Mouse (Mus musculus): ENCODE data around the gene Phgr1.

Gene Phgr1

GRCm38 (mm10) chr2:118751896-118752791 lies 20.4 kb upstream of the Phgr1 start:
- no peak for DNase-seq

DNA sequence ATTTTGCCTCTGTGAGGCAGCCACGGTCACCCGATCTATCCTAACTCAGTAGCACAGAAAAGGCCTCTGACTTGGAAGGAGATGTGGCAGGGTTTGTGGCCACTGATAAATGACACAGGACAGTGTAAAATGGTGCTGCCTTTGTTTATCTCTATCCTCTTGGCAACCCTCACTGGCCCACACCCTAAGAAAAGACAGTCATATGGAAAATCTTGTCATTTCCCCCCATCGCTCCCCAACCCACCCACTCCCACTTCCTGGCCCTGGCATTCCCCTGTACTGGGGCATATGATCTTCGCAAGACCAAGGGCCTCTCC lies 19.8 kb upstream of the Phgr1 start:
- DNase-seq = no peak

DNA sequence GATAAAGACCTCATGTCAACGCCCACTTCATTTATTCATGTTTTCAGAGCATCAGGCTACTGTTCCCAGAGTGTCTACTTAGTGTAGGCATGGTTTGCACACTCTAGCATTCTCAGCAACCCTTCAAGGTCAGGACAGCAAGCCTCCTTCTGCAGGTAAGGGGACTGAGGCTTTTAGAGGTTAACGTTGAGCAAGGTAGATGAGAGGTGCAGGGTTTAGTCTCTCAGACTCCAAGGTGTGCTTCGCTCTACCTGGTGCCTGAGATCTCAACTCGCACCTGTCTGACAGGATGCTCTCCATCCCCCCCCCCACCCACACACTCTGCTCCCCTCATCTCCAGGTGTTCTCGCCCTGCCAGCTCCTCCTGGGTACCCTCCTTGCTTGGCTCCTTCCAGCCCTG lies 18.4 kb upstream of the Phgr1 start:
- DNase-seq = no peak

- DNase-seq = no peak
Measured at GRCm38 (mm10) chr2:118755407-118755806, 17.2 kb upstream of the Phgr1 start.

- DNase-seq = no peak
Measured at GRCm38 (mm10) chr2:118756103-118756502, 16.5 kb upstream of the Phgr1 start.

GRCm38 (mm10) chr2:118759828-118760227 lies 12.7 kb upstream of the Phgr1 start:
- peak; percentile 84 for DNase-seq

GRCm38 (mm10) chr2:118760311-118761025 lies 12.1 kb upstream of the Phgr1 start:
- no peak for DNase-seq

GRCm38 (mm10) chr2:118761358-118761757 lies 11.2 kb upstream of the Phgr1 start:
- no peak for DNase-seq

DNA sequence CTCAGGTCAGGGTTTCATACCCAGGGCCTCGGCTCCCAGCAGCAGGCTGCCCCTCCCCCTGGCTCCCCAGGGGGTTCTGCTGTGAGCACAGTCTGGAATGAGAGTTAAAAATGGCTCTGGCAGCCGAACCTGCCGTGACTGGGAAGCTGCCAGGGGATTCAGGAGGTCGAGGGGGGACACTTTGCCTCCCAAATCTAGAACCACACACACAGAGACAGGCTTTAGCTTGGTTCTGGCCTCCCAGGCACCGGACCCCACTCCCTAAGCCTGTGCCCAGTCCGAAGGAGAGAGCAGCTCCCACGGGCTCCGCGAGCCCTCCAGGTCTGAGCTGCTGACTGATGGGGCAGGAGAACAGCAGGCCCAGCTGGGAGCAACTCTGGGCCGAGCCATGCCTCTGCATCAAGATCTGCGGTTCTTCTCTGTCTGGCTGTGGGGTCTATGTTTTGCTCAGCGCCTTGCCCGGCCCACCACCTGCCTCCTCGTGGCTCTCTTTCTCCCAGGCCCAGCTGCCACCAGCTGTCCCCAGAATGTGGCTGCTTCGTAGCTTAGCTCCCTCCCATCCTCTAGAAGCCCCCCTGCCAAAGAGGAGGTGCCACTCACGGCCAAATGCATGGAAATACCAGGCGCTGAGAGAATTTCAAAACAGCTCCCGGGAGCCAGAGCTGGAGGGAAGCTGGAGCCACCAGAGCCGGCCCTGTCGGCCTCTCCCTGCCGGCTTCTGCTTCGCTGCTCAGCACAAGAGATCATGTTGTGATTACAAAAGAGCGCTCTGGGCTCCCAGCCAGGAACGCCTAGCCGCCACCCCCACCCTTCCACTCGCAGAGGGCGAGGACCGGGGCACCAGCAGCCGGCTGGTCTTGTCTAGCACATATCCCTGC lies 10.4 kb upstream of the Phgr1 start, which contains the start of gene Ccdc9b:
Gene Ccdc9b, minus strand, starts transcription at position 756 of the 878 bp plus-strand sequence.
- peak; percentile 62 for DNase-seq

- no peak for DNase-seq
Measured at GRCm38 (mm10) chr2:118762784-118763148, 9.8 kb upstream of the Phgr1 start.

DNA sequence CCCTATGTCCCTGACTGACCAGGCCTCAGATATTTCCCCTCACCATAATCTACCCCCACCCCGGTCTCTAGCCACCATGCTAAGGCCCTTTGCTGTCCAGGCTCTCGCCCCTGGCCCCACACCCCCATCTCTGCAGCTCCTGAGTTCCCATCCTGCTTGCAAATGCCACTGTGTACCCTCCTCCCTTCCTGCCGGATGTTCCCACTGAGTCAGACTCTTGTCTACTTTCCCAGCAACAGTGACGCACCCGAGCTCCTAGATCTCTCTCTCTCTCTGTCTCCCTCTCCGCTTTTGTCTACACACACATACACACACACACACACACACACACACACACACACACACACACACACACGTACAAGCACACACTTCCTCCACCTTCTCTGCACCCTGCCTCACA lies 9.1 kb upstream of the Phgr1 start:
- no peak for DNase-seq

DNA sequence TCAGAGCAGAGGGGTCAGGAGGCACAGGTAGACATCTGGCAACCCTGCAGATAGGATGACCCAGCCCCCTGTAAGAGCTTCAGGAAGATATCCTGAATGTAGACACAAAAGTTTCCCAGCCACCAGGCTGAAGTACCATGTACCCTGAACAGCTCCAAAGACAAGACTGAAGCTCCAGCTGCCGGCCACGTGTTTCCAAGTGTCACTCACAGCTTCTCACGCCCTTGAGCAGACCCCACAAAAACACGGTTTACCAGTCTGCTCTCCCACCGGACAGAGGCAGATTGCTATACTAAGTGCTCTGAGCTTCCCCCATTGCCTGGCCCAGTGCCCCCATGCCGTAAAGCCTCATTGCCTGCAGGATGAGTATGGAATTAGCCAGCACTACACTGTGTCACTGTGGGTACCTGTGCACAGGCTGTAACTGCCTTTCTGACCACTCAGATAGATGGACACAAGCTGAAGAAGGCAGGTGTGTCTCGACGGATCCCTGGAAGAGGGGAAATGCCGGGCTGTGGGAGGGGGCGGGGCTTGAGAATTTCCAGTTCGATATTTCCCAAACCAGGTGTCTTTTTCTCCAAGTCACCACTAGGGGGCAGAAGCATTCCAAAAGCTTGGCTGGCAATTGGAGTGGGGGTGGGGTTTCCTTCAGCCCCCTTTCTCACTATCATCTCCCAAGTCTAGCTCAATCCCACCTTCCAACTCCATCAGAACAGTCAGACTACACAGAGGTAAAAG lies 8.3 kb upstream of the Phgr1 start:
- peak; percentile 52 for DNase-seq

DNA sequence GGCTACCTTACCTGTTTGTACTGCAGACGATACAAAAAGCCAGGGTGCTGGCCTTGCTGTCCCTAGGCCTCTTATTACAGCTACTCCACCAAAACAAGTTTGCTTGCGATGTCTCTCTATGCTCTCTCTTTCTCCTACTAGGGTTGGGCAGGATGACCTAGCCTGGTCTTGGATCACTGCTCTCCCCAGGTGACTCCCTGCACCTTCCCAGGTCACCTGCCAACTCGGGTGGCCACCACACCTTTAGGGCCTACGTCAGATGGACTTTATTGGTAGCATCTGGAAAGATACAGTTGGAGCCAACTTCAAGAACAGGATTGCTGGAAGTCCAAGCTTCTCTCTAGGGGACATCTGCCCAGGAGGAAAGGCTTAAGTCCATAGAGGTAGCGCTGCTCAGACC lies 7.7 kb upstream of the Phgr1 start:
- DNase-seq = no peak

- DNase-seq = no peak
Measured at GRCm38 (mm10) chr2:118766041-118767033, 6.2 kb upstream of the Phgr1 start.

- DNase-seq = no peak
Measured at GRCm38 (mm10) chr2:118774536-118774935, 2.0 kb downstream of the Phgr1 start.

GRCm38 (mm10) chr2:118775396-118775795 lies 2.8 kb downstream of the Phgr1 start:
- DNase-seq = no peak

DNA sequence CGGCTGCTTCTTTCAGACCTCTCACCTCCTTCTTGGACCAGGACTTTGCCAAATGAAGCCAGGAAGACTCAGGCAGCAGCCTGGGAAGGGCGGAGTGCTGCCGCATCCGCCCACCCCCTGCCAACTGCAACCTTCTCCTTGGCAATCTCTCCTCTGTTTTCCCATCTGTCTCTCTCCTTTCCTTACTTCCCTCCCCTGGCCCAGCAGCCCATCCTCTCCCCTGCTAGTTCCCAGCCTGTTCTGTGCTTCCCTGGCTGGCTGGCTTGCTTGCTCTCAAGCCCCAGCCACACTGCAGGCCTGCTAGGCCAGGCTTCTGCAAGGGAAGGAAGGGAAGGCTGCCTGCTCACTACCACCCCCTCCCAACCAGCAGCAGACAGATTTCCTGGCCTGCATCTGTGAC lies 3.3 kb downstream of the Phgr1 start:
- no peak for DNase-seq

- DNase-seq = no peak
Measured at GRCm38 (mm10) chr2:118776295-118776694, 3.7 kb downstream of the Phgr1 start.

GRCm38 (mm10) chr2:118778418-118778817 lies 5.8 kb downstream of the Phgr1 start:
- DNase-seq = no peak

GRCm38 (mm10) chr2:118779065-118779464 lies 6.5 kb downstream of the Phgr1 start:
- DNase-seq = no peak
